Mouse (Mus musculus) cerebellum, adult 9-10 months (tissue): ENCODE measurements around the gene Lamtor3.
"Not testable (repeated sequence)": the region's sequence is repeated elsewhere in the genome, so short reads cannot be mapped to it uniquely, and the experiment has no call there.

ENCODE experiments used
- DNase-seq: peaks from one replicate; pipeline ENCODE4 v3.0.0; 2022

The Lamtor3 gene

GRCm38 (mm10) chr3:137964014-137964413 lies 45.7 kb downstream of the Lamtor3 start:
- not testable (repeated sequence) for DNase-seq

GRCm38 (mm10) chr3:137968105-137968819 lies 50.0 kb downstream of the Lamtor3 start:
- DNase-seq: no peak

DNA sequence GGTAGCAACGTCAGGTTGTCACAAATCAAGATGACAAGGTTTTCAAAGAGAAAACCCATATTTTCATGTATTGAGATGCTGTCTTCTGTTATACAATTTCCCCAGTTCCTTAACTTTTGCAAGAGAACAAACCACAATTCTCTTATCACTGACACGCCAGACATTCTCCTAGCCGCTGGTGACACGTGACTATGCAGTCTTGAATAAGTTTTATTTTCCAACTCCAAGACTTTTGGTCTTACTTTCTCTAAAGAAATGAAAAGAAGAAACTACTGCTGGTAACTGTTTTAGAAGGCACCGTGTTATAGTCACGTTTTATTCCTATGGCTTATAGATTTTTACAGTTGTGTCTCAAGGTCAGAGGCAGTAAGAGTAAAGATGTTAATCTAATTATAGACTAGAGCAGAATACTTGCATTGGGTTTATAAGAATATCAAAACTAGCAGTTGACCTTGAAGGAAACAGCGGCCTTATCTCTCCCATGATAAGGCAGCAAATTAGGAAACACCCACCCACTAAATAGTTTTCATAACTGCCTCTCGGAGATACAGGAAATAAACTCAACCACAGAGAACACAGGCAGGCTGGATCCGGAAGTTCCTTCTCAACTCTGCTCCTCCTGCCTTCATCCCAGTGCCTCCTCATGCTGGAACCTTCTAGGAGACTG lies 50.6 kb downstream of the Lamtor3 start:
- DNase-seq: no peak

DNA sequence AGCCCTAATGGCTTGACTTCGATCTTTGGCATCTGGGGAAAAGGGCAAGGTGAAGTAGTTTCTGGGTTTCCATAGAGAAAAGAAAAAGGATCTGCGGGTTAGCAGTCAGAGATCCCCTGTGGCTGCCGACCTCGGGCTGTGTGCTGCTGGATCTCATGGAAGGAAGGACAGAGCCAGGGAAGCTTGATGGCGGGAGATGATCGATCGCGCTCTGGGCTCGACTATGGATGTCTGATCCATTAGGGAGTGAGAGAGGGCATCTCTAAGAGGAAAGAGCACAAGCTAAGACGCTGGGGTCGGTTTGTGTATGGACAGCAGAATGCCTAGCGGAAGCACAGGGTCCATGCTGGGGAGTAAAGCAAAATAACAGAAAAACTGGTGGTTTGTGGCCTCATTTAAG lies 51.6 kb downstream of the Lamtor3 start:
- no peak for DNase-seq

DNA sequence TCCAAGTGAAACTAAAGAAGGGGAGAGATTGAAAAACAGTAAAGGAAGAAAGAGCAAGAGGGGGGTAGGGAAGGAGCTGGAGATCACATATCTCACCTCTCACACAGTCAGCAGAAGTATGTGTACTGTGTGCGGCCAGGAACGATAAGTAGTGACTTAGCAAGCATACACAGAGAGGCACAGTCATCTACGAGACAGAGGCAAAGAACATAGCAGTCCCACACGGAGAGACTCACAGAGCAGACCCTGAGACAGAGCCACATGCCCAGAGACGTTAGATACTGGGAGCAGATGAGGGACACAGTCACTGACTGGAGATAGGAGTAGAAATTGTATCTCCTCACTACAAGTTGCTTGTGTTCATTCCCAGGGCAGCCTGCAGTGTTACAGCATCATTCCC lies 53.9 kb downstream of the Lamtor3 start:
- DNase-seq: no peak

DNA sequence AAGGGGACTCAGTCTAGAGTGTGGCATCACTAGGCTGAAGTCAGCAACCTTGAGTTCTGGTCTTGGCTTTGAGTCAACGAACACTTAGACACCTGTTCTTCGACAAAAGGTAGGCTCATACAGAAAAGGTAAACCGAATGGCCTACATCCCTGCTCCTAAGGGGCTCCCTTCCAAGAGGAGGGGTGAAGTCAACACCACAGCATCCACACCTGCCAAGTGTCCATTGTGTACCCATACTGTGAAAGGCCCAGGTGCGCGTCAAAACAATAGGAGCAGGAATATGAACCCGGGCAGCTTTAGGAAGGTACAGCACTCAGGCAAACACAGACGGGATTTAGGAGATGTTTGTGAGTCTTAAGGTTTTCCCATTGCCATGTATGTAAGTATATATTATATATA lies 54.7 kb downstream of the Lamtor3 start:
- no peak for DNase-seq

- no peak for DNase-seq
Observed at GRCm38 (mm10) chr3:137974306-137974705, 56.0 kb downstream of the Lamtor3 start.

- DNase-seq: no peak
Observed at GRCm38 (mm10) chr3:137975435-137975834, 57.1 kb downstream of the Lamtor3 start.

DNA sequence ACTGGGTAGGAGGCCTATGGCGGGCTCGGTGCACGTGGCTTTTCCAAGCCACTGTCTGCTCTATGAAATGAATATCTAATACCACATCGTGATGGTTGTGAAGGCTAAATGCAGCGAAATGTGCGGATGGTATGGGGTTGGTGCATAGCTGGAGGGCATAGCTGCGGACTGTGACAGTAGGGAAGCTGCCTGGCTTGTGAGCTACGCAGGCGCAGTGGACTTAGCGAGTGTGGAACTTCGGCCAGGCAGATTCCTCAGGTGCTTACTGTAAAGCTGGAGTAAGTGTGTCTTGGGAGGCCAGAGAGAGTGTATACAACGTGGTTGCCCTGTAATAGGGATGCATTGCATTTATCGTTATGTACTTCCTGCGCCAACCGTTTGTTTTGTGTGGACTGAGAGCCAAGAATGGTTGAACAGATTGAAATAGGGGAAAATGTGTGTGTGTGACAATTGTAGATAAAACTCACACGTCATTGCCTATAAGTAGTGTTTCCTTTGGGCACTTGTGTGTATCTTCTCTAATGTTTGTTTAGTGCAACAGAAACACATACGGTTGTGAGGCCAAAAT lies 57.6 kb downstream of the Lamtor3 start:
- DNase-seq: no peak

- no peak for DNase-seq
Observed at GRCm38 (mm10) chr3:137976943-137977628, 58.8 kb downstream of the Lamtor3 start.

DNA sequence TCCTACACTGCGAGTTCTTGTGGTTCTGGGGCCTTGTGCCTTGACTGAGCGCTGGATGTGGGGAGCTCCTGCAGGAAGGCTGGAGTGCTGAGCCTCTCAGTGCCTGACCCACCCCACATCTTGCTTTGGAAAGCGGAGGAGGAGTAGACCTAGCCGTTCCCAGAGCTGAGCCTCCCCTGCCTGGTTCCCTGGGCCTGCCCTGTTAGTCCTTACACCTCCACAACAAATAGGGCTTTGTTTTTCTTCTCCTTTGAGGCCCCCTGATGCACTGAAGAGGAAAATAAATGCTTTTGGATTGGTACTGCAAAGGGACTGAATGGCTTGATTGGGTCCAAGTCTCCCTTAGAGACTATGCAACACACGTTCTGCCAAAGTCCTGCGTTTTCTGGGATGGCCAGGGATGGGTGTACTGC lies 59.3 kb downstream of the Lamtor3 start:
- no peak for DNase-seq

GRCm38 (mm10) chr3:137978233-137978632 lies 59.9 kb downstream of the Lamtor3 start:
- DNase-seq: no peak
